Mouse (Mus musculus): ENCODE results near the gene Myo3b. TPM values are rescaled to one million over a fixed set of nuclear protein-coding genes. Genes with fewer than 3 reads are reported as not detected.

Gene Myo3b
- polyA plus RNA-seq, 1 experiment from 2014 or later, result not detected

DNA sequence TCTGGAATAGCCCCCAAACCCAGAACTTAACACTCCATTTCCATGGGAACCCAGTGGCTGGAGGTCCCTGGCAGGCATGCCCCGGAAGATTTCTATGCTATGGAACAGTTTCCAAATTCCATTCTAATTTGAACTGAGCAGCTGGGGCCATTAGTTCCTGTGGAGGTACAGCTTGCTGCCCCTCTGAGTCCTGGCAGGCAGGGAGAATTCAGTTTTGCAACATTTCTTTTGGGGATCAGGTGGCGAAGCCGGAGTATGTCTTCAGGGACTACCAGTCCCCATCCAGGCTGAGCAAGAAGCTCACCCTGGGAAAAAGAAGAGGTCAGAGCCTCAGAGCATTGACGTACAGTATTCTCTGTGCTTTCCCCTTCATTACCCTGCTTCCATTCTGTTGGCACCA lies 94.4 kb downstream of the Myo3b start:
- H3K27ac ChIP-seq (ENCODE audit: low read depth, low read length), result no peak overlapping the region
- no peak for ATAC-seq (ENCODE audit: low FRiP score)
- 76% methylated on average over 4 of the region's 4 CpGs for WGBS

DNA sequence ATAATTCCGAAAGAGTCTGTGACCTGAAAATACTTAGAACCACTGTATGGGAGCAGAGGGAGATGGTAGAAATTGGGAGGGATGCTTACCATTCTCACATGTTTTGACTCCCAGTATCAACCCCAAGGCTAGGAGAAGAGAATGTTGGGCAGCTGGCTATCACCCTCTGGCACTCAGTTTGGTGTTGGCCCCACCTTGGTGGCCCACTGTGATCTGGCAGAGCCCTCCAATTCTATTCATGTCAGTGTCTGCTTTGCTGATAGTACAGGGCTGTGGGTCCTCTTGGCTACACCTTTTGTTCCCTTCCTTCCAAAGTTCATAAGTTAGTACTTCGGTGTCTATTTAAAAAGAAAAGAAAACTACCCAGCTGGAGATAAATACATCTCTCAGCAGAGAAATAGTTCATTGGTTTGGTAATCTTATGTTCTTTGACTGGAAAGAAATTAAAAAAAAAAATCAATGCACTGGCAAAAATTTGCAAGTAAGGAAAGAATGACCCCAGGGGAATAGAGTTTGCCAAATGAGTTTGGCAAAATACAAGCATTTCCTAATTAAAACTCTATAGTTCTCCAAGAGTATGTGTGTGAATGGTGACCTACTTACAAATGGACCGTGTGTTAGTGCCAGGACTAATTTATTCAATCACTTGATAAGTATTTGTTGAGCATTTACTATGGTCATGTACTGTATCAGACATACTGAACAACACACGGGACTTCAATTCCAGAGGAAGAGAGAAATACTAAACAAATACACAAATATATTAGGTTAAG lies 98.5 kb downstream of the Myo3b start:
- Histone ChIP-seq H3K36me3 (ENCODE audit: control insufficient read depth, insufficient read depth, low read length) (no peaks in the 10 kb centered on the region), H3K4me3 (ENCODE audit: low read depth, low read length) (no peak overlapping the region), H3K4me1 (ENCODE audit: control insufficient read depth, insufficient read depth, low read length) (no peaks in the 10 kb centered on the region), H3K9ac (ENCODE audit: low read length) (no peak overlapping the region), H3K9me3 (ENCODE audit: control insufficient read depth, low read length) (no peaks in the 10 kb centered on the region), H3K4me2 (no peak overlapping the region), H3K27ac (ENCODE audit: low read depth, low read length) (no peak overlapping the region), H3K27me3 (ENCODE audit: control insufficient read depth, insufficient read depth, low read length) (no peaks in the 10 kb centered on the region)
- WGBS, result 92% methylated on average over 4 of the region's 4 CpGs
- no peak for ATAC-seq (ENCODE audit: low FRiP score)
- no peak for DNase-seq (ENCODE audit: low spot score, missing footprints)

More for the DNA sequence above, 94.4 kb downstream of the Myo3b start:
- Histone ChIP-seq H3K27me3 (ENCODE audit: control insufficient read depth, insufficient read depth, low read length) (no peaks in the 10 kb centered on the region), H3K4me1 (ENCODE audit: control insufficient read depth, insufficient read depth, low read length) (peaks cover 3% of the 10 kb centered on the region; the same call in 1 of the 2 replicates), H3K36me3 (ENCODE audit: control insufficient read depth, insufficient read depth, low read length) (no peaks in the 10 kb centered on the region), H3K9ac (ENCODE audit: low read length) (no peak overlapping the region), H3K4me2 (no peak overlapping the region), H3K9me3 (ENCODE audit: control insufficient read depth, low read length) (no peaks in the 10 kb centered on the region), H3K4me3 (ENCODE audit: low read depth, low read length) (no peak overlapping the region)
- DNase-seq (ENCODE audit: low spot score, missing footprints), result no peak

DNA sequence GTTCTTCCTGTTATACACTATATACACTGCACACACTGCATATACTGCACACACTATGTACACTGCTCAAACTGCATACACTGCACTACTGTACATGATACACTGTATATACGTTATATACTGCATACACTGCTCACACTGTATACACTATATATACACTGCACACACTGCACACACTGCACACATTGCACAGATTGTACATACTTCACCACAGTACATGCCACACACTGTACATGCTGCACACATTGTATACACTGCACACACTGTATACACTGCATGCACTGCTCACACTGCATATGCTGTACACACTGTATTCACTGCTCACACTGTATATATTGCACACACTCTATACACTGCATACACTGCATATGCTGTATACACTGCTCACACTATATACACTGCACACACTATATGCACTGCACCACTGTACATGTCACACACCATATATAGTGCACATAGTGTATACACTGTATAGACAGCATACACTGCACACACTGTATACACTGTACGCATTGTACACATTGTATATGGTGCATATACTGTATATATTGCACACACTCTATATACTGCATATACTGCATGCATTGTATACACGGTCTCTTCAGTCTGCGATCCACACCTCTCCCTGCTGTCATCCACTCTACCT lies 104.7 kb downstream of the Myo3b start:
- Histone ChIP-seq H3K36me3 (ENCODE audit: control insufficient read depth, insufficient read depth, low read length) (no peaks in the 10 kb centered on the region), H3K27me3 (ENCODE audit: control insufficient read depth, insufficient read depth, low read length) (no peaks in the 10 kb centered on the region), H3K4me2 (no peak overlapping the region), H3K27ac (ENCODE audit: low read depth, low read length) (no peak overlapping the region), H3K9me3 (ENCODE audit: control insufficient read depth, low read length) (no peaks in the 10 kb centered on the region), H3K4me3 (ENCODE audit: low read depth, low read length) (no peak overlapping the region), H3K4me1 (ENCODE audit: control insufficient read depth, insufficient read depth, low read length) (no peaks in the 10 kb centered on the region), H3K9ac (ENCODE audit: low read length) (no peak overlapping the region)
- 96% methylated on average over 4 of the region's 4 CpGs for WGBS
- DNase-seq (ENCODE audit: low spot score, missing footprints) (no peak), ATAC-seq (ENCODE audit: low FRiP score) (no peak)

DNA sequence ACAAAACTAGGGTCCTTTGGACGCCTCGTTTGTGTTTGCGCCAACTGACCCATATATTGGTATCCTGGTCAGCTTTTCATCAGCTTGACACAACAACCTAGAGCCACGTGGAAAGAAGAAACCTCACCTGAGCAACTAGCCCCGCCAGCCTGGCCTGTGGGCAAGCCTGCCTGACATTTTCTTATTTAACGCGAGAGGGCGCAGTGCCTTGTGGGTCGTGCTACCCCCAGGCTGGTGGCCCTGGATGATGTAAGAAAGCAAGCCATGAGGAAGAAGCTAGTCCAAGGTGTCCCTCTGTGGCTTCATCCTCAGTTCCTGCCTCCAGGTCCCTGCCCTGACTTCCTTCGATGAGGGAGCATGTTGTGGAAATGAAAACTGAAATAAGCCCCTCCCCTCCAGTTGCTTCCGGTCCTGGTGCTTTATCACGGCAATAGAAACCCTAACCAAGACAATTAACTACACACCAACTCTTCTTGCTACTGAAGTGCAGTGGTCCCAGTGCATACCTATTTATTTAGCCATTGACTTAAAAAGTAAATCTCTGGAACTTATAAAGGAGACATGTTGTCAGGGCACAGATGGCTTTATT lies 108.2 kb downstream of the Myo3b start:
- DNase-seq (ENCODE audit: low spot score, missing footprints), result peak; percentile 85
- ATAC-seq (ENCODE audit: low FRiP score), result no peak
- Histone ChIP-seq H3K9me3 (ENCODE audit: control insufficient read depth, low read length) (no peaks in the 10 kb centered on the region), H3K27me3 (ENCODE audit: control insufficient read depth, insufficient read depth, low read length) (no peaks in the 10 kb centered on the region), H3K27ac (ENCODE audit: low read depth, low read length) (no peak overlapping the region), H3K36me3 (ENCODE audit: control insufficient read depth, insufficient read depth, low read length) (no peaks in the 10 kb centered on the region), H3K4me3 (ENCODE audit: low read depth, low read length) (no peak overlapping the region), H3K4me2 (no peak overlapping the region), H3K9ac (ENCODE audit: low read length) (no peak overlapping the region), H3K4me1 (ENCODE audit: control insufficient read depth, insufficient read depth, low read length) (no peaks in the 10 kb centered on the region)
- 57% methylated on average over 12 of the region's 12 CpGs for WGBS

DNA sequence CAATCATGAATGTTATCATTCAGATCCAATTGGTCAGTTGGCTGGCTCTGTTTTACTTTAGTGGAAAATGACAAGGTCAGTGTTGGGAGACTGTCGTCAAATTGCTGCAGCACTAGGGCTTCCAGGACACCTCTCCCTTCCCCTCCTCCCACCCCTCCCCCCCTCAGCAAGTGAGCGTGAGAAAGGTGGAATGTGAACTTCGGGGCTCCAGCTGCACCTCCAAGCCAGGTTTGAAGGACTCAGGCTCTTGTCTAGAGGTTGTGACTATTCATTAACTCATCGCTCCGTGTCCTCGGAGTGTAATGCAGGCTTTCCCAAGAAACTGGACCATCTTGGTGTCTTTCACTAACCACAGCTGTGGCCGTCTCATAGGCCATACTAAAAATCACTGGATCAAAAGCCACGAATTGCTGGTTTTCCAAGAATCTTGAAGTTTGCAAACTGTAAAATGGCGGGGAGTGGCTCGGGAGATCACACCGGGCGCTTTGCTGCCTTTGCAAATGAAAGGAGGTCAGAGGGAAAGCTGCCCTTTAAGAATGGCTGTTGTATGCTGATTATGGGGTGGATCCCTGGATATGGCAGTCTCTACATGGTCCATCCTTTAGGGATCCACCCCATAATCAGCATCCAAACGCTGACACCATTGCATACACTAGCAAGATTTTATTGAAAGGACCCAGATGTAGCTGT lies 110.0 kb downstream of the Myo3b start:
- Histone ChIP-seq H3K4me1 (ENCODE audit: control insufficient read depth, insufficient read depth, low read length) (no peaks in the 10 kb centered on the region), H3K27ac (ENCODE audit: low read depth, low read length) (no peak overlapping the region), H3K4me2 (no peak overlapping the region), H3K9ac (ENCODE audit: low read length) (no peak overlapping the region), H3K9me3 (ENCODE audit: control insufficient read depth, low read length) (no peaks in the 10 kb centered on the region), H3K36me3 (ENCODE audit: control insufficient read depth, insufficient read depth, low read length) (no peaks in the 10 kb centered on the region), H3K4me3 (ENCODE audit: low read depth, low read length) (no peak overlapping the region), H3K27me3 (ENCODE audit: control insufficient read depth, insufficient read depth, low read length) (no peaks in the 10 kb centered on the region)
- ATAC-seq (ENCODE audit: low FRiP score), result no peak
- no peak for DNase-seq (ENCODE audit: low spot score, missing footprints)
- WGBS, result 76% methylated on average over 13 of the region's 13 CpGs

DNA sequence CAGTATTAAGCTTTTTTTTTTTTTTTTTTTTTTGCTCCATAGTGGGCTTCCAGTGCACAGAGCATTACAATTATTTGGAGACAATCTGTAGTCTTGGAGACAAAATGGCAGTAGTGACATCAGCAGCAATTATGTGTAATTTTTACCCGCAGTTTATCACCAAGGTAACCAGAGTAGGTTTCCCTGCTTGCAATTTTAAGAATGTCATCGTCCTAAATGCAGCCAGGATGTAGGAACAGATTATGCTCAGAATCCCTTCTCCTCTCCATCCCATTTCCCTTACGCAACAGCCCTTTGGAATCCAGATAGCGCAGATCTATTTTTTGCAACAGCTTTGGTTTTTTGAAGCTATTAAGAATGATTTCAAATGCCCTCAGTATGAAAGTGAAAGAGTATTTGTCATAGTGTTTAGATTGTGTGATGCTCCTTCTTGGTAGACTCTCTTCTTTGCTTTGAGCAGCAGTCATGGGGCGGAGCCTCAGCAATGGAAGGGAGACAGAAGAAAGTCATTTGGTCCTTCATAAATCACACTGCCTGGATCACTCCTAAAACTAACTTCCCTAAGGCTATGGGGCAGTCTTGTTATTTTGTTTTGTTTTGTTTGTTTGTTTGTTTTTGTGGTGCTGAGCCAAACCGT lies 111.6 kb downstream of the Myo3b start:
- Histone ChIP-seq H3K36me3 (ENCODE audit: control insufficient read depth, insufficient read depth, low read length) (no peaks in the 10 kb centered on the region), H3K4me2 (no peak overlapping the region), H3K27me3 (ENCODE audit: control insufficient read depth, insufficient read depth, low read length) (no peaks in the 10 kb centered on the region), H3K9me3 (ENCODE audit: control insufficient read depth, low read length) (no peaks in the 10 kb centered on the region), H3K4me1 (ENCODE audit: control insufficient read depth, insufficient read depth, low read length) (no peaks in the 10 kb centered on the region), H3K27ac (ENCODE audit: low read depth, low read length) (no peak overlapping the region), H3K4me3 (ENCODE audit: low read depth, low read length) (no peak overlapping the region), H3K9ac (ENCODE audit: low read length) (no peak overlapping the region)
- 85% methylated on average over 6 of the region's 6 CpGs for WGBS
- DNase-seq (ENCODE audit: low spot score, missing footprints), result no peak
- no peak for ATAC-seq (ENCODE audit: low FRiP score)

DNA sequence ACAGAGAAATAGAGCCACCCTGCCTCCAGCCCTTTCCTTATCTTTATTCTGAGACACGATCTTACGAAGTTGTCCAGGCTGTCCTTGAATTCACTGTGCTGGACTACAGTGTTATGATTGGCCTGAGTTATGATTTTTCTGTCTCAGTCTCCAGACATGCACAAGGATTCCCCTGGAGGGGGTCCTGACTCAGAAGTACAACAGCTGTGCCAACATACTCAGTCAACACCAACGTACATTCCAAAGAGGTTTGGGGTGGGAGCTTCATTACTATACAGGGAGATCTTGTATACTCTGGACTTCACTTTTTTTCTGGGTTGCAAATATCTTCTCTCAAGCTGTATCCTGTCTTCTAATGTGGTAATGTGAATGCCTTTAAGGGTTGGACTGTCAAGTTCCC lies 113.0 kb downstream of the Myo3b start:
- Histone ChIP-seq H3K9me3 (ENCODE audit: control insufficient read depth, low read length) (no peaks in the 10 kb centered on the region), H3K4me1 (ENCODE audit: control insufficient read depth, insufficient read depth, low read length) (no peaks in the 10 kb centered on the region), H3K27me3 (ENCODE audit: control insufficient read depth, insufficient read depth, low read length) (no peaks in the 10 kb centered on the region), H3K36me3 (ENCODE audit: control insufficient read depth, insufficient read depth, low read length) (no peaks in the 10 kb centered on the region), H3K4me2 (no peak overlapping the region), H3K27ac (ENCODE audit: low read depth, low read length) (no peak overlapping the region), H3K4me3 (ENCODE audit: low read depth, low read length) (no peak overlapping the region), H3K9ac (ENCODE audit: low read length) (no peak overlapping the region)
- no peak for DNase-seq (ENCODE audit: low spot score, missing footprints)
- ATAC-seq (ENCODE audit: low FRiP score), result no peak
- 90% methylated on average over 3 of the region's 3 CpGs for WGBS

DNA sequence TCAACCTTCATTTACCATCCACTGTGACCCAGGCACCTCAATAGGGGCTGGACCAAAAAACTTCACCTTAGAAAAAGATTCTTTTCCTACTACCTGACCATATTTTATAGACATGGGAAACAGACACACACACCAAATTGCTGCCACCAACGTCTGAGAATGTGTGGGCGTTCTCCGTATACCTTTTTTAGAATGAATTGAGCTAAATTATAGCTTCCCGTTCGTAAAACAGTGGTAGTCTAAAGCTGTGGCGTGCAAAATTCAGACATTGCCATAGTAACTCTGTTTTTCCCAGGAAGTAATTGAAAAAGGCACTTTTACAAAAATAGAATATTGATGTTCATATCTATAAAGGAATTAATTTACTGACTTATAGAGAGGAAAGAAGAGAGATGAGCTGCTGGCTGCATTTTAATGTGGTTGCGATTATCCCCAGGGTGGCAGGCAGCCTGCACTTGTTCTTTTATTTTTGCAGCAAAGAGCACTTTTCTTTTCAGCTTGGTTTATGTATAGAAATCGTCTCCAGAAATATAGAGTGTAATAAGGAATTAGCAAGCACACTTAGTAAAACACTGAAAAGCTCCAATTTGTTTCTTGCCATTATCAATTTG lies 116.4 kb downstream of the Myo3b start:
- Histone ChIP-seq H3K4me3 (ENCODE audit: low read depth, low read length) (no peak overlapping the region), H3K4me2 (no peak overlapping the region), H3K9ac (ENCODE audit: low read length) (no peak overlapping the region), H3K27me3 (ENCODE audit: control insufficient read depth, insufficient read depth, low read length) (no peaks in the 10 kb centered on the region), H3K27ac (ENCODE audit: low read depth, low read length) (no peak overlapping the region), H3K36me3 (ENCODE audit: control insufficient read depth, insufficient read depth, low read length) (no peaks in the 10 kb centered on the region), H3K4me1 (ENCODE audit: control insufficient read depth, insufficient read depth, low read length) (no peaks in the 10 kb centered on the region), H3K9me3 (ENCODE audit: control insufficient read depth, low read length) (no peaks in the 10 kb centered on the region)
- WGBS, result 86% methylated on average over 8 of the region's 8 CpGs
- no peak for DNase-seq (ENCODE audit: low spot score, missing footprints)
- no peak for ATAC-seq (ENCODE audit: low FRiP score)
